Mouse (Mus musculus) G1E (cell line): ENCODE data around the gene Dlgap5. TPM values are rescaled to one million over a fixed set of nuclear protein-coding genes. Genes with fewer than 3 reads are reported as not detected.

ENCODE experiments used
- ATAC-seq: 2 replicates; pipeline ENCODE4 v1.8.0; 2016; ENCODE audit warnings: mild to moderate bottlenecking; ENCODE audit not compliant: insufficient number of reproducible peaks, poor library complexity, low FRiP score, severe bottlenecking; ENCODE audit errors: extremely low read depth
- DNase-seq: peaks from one replicate; pipeline ENCODE4 v3.0.0; 2012; ENCODE audit warnings: low spot score
- H3K27me3 ChIP-seq: 2 replicates; pipeline ENCODE4 v1.6.1; 2012; ENCODE audit warnings: mild to moderate bottlenecking, low read length, inconsistent platforms; ENCODE audit not compliant: insufficient read depth
- H3K36me3 ChIP-seq: replicated peaks from 2 replicates; pipeline ENCODE3; 2012; ENCODE audit warnings: mild to moderate bottlenecking, inconsistent platforms
- H3K4me1 ChIP-seq: 2 replicates; pipeline ENCODE4 v1.6.1; 2012; ENCODE audit warnings: low read depth, low read length, inconsistent platforms, mixed read lengths; ENCODE audit not compliant: insufficient read depth
- H3K4me3 ChIP-seq: 2 replicates; pipeline ENCODE4 v1.5.1; 2012; ENCODE audit warnings: low read depth, mild to moderate bottlenecking, inconsistent platforms, low read length, moderate library complexity, mixed read lengths
- H3K9me3 ChIP-seq: replicated peaks from 2 replicates; pipeline ENCODE4 v1.6.1; 2012; ENCODE audit warnings: inconsistent platforms
- CTCF ChIP-seq: IDR thresholded peaks from 2 replicates; pipeline ENCODE4 v1.5.1; 2012; ENCODE audit warnings: low read depth, low read length, inconsistent platforms, mixed read lengths
- GATA1 ChIP-seq: IDR thresholded peaks from 2 replicates; pipeline ENCODE4 v1.6.1; 2012; ENCODE audit warnings: borderline replicate concordance, low read length, inconsistent platforms, mixed read lengths
- GATA2 ChIP-seq: IDR thresholded peaks from 2 replicates; pipeline ENCODE4 v1.6.1; 2012; ENCODE audit warnings: low read depth, low read length, inconsistent platforms, borderline replicate concordance
- POLR2AphosphoS5 ChIP-seq: IDR thresholded peaks from 2 replicates; pipeline ENCODE4 v1.6.1; 2012; ENCODE audit warnings: low read depth, low read length, inconsistent platforms; ENCODE audit not compliant: insufficient replicate concordance
- TAL1 ChIP-seq: conservative IDR thresholded peaks from 2 replicates; pipeline ENCODE4 v1.6.1; 2012; ENCODE audit warnings: low read depth, low read length, inconsistent platforms, mixed read lengths
- polyA plus RNA-seq: library from polyadenylated mRNA; stranded (reverse); fragments of >175 nt; gene quantifications from 2 replicates; pipeline ENCODE4 v1.2.3, GENCODE M21; 2012
- total RNA-seq, 2 experiments: library from RNA; stranded (forward) in 1 of 2; stranded (reverse) in 1 of 2; fragments of 200-1000 nt in 1 of 2; fragments of >200 nt in 1 of 2; fragmentation: Nextera tagmentation in 1 of 2; gene quantifications; 2 replicates each; pipeline ENCODE4 v1.2.3; 2014 to 2017

Gene Dlgap5
- total and polyA plus RNA-seq, 3 experiments, result 21.6 to 119 (median 109) TPM

DNA sequence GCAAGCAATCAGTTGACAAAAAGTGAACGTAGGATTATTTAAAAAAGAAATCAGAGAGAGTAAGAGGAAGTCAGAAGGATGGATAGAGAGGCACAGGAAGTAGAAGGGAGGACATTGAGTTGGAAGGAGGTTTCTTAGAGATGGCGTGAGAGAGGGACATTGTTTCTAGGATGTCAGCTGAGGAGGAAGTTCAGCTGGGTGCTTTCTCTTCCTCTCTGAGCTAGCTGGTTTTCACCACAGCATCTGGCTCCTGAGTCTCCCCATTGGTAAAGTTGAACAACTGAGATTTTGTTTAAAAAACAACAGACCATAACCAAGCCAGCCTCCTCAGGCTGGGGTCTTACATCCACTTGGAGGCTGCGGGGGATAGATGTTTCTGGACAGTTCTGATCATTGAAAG, 58.6 kb downstream of the Dlgap5 start:
- Histone ChIP-seq H3K9me3 (no peaks in the 10 kb centered on the region), H3K27me3 (no peaks in the 10 kb centered on the region; the same call in 1 of the 2 replicates), H3K4me3 (no peak overlapping the region), H3K4me1 (peaks cover 33% of the 10 kb centered on the region), H3K36me3 (no peaks in the 10 kb centered on the region)
- DNase-seq, result no peak
- TF ChIP-seq POLR2AphosphoS5 (no peak), GATA2 (no peak), GATA1 (no peak), TAL1 (no peak), CTCF (no peak)
- ATAC-seq, result no peak

DNA sequence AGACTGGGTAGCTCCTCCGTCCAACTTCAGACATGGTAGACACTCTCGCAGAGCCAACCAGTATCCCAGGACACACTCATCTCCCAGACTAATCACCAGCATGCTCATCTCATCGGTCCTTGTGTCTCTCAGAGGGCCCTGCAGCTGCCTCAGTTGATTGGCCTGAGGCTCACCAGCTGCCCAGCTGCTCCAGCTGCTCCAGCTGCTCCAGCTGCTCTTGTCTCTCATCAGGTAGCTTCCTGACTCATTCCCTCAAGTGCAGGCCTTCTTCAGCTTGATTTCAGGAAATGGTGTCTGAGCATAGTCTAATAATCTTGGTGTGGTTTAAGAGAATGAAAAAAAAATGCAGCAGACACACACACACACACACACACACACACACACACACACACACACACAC, 61.6 kb downstream of the Dlgap5 start:
- no peaks in the 10 kb centered on the region for H3K9me3 ChIP-seq
- no peaks in the 10 kb centered on the region for H3K36me3 ChIP-seq
- peaks cover 34% of the 10 kb centered on the region for H3K4me1 ChIP-seq
- no peak overlapping the region for H3K4me3 ChIP-seq
- no peaks in the 10 kb centered on the region; the same call in 1 of the 2 replicates for H3K27me3 ChIP-seq
- TF ChIP-seq GATA2 (no peak), TAL1 (no peak), POLR2AphosphoS5 (no peak), GATA1 (no peak), CTCF (no peak)
- DNase-seq (no peak), ATAC-seq (no peak)

DNA sequence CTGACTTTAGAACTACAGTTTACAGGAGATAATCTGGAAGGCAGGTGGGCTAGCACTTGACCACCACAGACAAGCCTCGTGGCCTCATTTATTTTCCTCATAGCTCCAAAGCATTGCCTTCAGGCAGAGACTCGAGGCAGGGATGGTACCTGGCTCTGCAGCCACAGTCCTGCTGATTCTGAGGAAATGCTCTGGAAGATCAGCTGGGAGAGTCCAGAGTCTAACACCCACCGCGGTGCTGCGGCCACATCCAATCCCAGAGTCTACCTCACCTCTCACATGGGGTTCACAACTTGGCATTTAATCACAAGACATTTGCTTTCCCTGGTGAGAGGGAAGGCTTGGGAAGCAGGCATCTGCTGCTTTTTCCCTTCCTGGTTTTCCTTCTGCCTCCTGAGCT, 63.3 kb downstream of the Dlgap5 start:
- Histone ChIP-seq H3K36me3 (no peaks in the 10 kb centered on the region), H3K4me1 (peaks cover 31% of the 10 kb centered on the region), H3K27me3 (no peaks in the 10 kb centered on the region; the same call in 1 of the 2 replicates), H3K9me3 (no peaks in the 10 kb centered on the region), H3K4me3 (no peak overlapping the region)
- no peak for ATAC-seq
- TF ChIP-seq GATA2, result no peak
- no peak for TF ChIP-seq TAL1
- no peak for TF ChIP-seq GATA1
- no peak for TF ChIP-seq POLR2AphosphoS5
- no peak for TF ChIP-seq CTCF
- no peak for DNase-seq

DNA sequence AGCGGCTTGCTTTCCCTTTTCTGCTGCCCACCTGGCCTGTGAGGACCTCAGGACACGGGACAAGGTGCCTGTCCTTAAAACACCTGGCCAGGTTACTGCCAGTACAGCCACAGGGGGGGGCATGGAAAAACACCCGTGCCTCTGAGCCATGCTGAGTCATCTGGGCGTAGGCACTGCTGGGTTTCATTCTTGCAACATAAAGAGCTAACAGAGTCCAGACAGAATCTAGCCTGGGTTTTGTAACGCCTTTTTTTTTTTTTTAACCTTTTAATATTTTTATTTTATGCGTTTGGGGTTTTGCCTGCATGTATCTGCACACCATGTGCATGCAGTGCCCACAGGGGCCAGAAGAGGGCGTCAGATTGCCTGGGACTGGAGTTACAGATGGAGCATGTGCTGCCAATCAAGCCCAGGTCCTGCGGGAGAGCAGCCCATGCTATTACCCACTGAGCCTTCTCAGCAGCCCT, 64.1 kb downstream of the Dlgap5 start:
- ATAC-seq (peak; percentile 54; the same call in 1 of the 2 replicates), DNase-seq (no peak)
- peaks cover 25% of the 10 kb centered on the region for H3K4me1 ChIP-seq
- H3K27me3 ChIP-seq, result no peaks in the 10 kb centered on the region; the same call in 1 of the 2 replicates
- no peaks in the 10 kb centered on the region for H3K36me3 ChIP-seq
- no peaks in the 10 kb centered on the region for H3K9me3 ChIP-seq
- no peak for TF ChIP-seq GATA1
- 0 out of 2 replicates have a peak, but pooled peaks have one; percentile 13 for TF ChIP-seq CTCF
- peak overlapping the region; percentile 50; the same call in 1 of the 2 replicates for H3K4me3 ChIP-seq

DNA sequence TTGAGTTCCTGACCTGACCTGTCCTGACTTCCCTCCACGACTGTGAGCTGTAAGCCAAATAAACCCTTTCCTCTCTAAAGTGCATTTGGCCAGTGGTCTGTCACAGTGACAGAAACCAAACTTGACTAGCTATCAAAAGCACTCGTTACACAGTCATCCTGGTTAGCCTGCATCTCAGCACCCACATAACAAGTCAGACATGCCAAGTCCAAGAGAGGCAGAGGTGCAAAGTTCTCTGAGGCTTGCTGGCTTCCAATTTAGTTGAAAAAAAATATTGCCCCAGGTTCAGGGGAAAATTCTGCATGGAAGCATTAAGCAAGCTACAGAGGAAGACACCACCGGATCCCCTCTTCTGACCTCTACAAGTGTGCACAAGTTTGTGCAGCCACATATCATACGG, 65.0 kb downstream of the Dlgap5 start:
- H3K36me3 ChIP-seq, result no peaks in the 10 kb centered on the region
- DNase-seq, result no peak
- TF ChIP-seq POLR2AphosphoS5 (no peak), GATA2 (no peak), CTCF (no peak), GATA1 (no peak), TAL1 (no peak)
- no peak overlapping the region for H3K4me3 ChIP-seq
- peaks cover 26% of the 10 kb centered on the region for H3K4me1 ChIP-seq
- H3K9me3 ChIP-seq, result no peaks in the 10 kb centered on the region
- ATAC-seq, result no peak
- H3K27me3 ChIP-seq, result no peaks in the 10 kb centered on the region; the same call in 1 of the 2 replicates

DNA sequence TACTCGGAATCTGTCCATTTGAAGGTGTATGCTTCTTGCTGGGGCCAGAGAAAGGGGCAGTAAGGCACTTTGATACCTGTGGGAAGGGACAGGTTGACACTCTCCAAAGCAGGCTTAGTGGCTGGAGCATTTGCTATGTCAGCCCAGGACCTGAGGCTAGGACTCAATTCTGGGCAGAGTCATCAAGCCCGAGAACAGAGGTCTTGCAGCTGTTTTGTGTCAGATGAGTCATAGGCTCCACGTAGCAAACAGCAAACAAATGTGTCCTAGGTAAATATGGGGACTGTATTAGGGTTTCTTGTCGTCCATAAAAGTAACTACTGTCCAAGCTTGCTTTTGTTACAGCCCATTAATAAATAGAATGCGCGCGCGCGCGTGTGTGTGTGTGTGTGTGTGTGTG, 65.9 kb downstream of the Dlgap5 start:
- Histone ChIP-seq H3K36me3 (no peaks in the 10 kb centered on the region), H3K4me3 (no peak overlapping the region), H3K4me1 (peaks cover 26% of the 10 kb centered on the region), H3K27me3 (peaks cover 1% of the 10 kb centered on the region; the same call in 1 of the 2 replicates), H3K9me3 (no peaks in the 10 kb centered on the region)
- no peak for ATAC-seq
- no peak for TF ChIP-seq GATA1
- TF ChIP-seq CTCF, result no peak
- no peak for TF ChIP-seq POLR2AphosphoS5
- TF ChIP-seq GATA2, result no peak
- no peak for TF ChIP-seq TAL1
- no peak for DNase-seq
